Mouse (Mus musculus) urinary bladder, adult 18-20 months (tissue): ENCODE results near the gene Mpg.
A peak's percentile ranks its signal among the peaks of the same experiment; 100 is the strongest.

Source experiments
- DNase-seq, 2 experiments: peaks; one replicate each; pipeline ENCODE4 v3.0.0; 2022; ENCODE audit warnings: low spot score in 2 of 2, mixed read lengths in 2 of 2

Gene Mpg

GRCm38 (mm10) chr11:32262674-32263415 is 36.5 kb downstream of the Mpg start:
- DNase-seq, result no peak

GRCm38 (mm10) chr11:32265117-32265738 is 38.9 kb downstream of the Mpg start:
- DNase-seq, result no peak

- DNase-seq, result no peak
Observed at GRCm38 (mm10) chr11:32266194-32266593, 39.9 kb downstream of the Mpg start.

GRCm38 (mm10) chr11:32266776-32267175 is 40.5 kb downstream of the Mpg start:
- DNase-seq, result no peak

GRCm38 (mm10) chr11:32267188-32267884 is 41.0 kb downstream of the Mpg start, which contains the start of gene Nprl3:
Gene Nprl3 (minus strand): TSS chr11:32267707.
- peak; percentile 93 for DNase-seq

GRCm38 (mm10) chr11:32267964-32268363 is 41.7 kb downstream of the Mpg start:
- DNase-seq, result peak in 1 of 2 experiments; percentile 10

- no peak for DNase-seq
Observed at GRCm38 (mm10) chr11:32268952-32269351, 42.6 kb downstream of the Mpg start.

GRCm38 (mm10) chr11:32271178-32271577 is 44.9 kb downstream of the Mpg start:
- DNase-seq, result no peak

- DNase-seq, result no peak
Observed at GRCm38 (mm10) chr11:32276347-32276746, 50.0 kb downstream of the Mpg start, which contains the start of gene Hba-x. Gene Hba-x (plus strand): TSS chr11:32276400.

- no peak for DNase-seq
Observed at GRCm38 (mm10) chr11:32277736-32278457, 51.6 kb downstream of the Mpg start.

- DNase-seq, result no peak
Observed at GRCm38 (mm10) chr11:32278458-32278957, 52.2 kb downstream of the Mpg start.

GRCm38 (mm10) chr11:32280646-32281045 is 54.3 kb downstream of the Mpg start:
- DNase-seq, result no peak

GRCm38 (mm10) chr11:32281416-32282144 is 55.3 kb downstream of the Mpg start:
- DNase-seq, result no peak
